In the genomic region with DNA sequence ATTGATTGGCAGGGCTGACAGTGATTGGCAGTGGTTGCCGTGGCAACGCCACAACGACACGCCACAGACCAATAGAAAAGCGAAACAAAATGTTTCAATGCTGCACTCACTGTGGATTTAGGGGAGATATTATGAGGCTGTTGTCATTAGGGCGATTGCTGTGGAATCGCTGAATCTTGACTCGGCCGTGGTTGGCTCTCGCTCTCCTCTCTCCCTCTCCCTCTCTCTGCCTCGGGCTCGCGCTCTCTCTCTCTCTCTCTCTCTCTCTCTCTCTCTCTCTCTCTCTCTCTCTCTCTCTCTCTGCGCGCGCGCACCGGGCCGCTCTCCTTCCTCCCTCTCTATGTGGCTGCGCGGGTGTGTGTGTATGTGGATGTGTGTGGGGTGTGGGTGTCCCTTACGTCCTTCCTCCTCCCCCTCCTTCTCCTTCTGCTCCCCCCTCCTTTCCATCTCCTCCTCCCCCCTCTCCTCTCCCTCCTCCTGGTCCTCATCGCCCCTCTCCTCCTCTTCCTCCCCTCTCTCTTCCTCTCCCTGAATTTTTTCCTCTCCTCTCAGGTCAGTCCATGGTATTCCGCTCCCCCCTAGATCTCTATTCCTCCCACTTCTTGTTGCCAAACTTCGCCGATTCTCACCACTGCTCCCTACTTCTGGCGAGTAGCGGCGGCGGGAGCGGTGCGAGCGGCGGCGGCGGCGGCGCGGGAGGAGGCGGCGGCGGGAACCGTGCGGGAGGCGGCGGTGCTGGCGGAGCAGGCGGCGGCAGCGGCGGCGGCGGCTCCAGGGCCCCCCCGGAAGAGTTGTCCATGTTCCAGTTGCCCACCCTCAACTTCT, we compare ENCODE assay signal across 9 mouse cellular contexts. TPM values are rescaled to one million over a fixed set of nuclear protein-coding genes. Genes with fewer than 3 reads are reported as not detected.
DNase-seq lines count a peak whose midpoint lies in the region; ATAC-seq and TF ChIP-seq lines count a peak whose summit lies in the region.
"Had no signal": no experiment of that assay in that cellular context is flagged by ENCODE, and none has a peak within 500 bp of the region (broad histone marks: within the 10 kb centered on the region; RNA-seq: fewer than 3 reads in every experiment).

No protein-coding gene starts in this region.

- no peak for DNase-seq in liver, embryonic 11.5 days (ENCODE audit: low spot score)
- no peak for DNase-seq in liver
- DNase-seq in adrenal gland, postnatal 10 days, result no peak
- DNase-seq in thymus, postnatal 25 days, result no peak
- no peak for DNase-seq in left cerebral cortex, postnatal 4 days

- intact Hi-C loops in left cerebral cortex, postnatal 4 days (cut with DNase I), result no loop called here

- H3K4me2 ChIP-seq in liver, embryonic 11.5 days, result peak overlapping the region; percentile 33
- peak overlapping the region; percentile 62 for H3K4me2 ChIP-seq in embryonic facial prominence, embryonic 13.5 days
- H3K4me2 ChIP-seq in limb, embryonic 12.5 days, result peak overlapping the region; percentile 56

- peaks cover 100% of the 10 kb centered on the region for H3K27me3 ChIP-seq in liver, embryonic 11.5 days (replicated peaks; ENCODE audit: control insufficient read depth, insufficient read depth, low read length)
- H3K27me3 ChIP-seq in embryonic facial prominence, embryonic 13.5 days, result peaks cover 95% of the 10 kb centered on the region
- H3K27me3 ChIP-seq in limb, embryonic 12.5 days, result peaks cover 95% of the 10 kb centered on the region
- peaks cover 94% of the 10 kb centered on the region for H3K27me3 ChIP-seq in small intestine, adult 2 months (ENCODE audit: control insufficient read depth, insufficient read depth, low read length)

- ATAC-seq in liver, embryonic 11.5 days (replicated peaks; ENCODE audit: low FRiP score), result no peak
- no peak for ATAC-seq in embryonic facial prominence, embryonic 13.5 days (ENCODE audit: insufficient number of reproducible peaks, insufficient read depth, low FRiP score, low TSS enrichment, low read depth)
- ATAC-seq in limb, embryonic 12.5 days (ENCODE audit: insufficient number of reproducible peaks, insufficient read depth, low FRiP score, low TSS enrichment, low read depth), result no peak

- 0 out of 2 replicates have a peak overlapping the region, but pooled peaks have one; percentile 0 for H3K4me3 ChIP-seq in liver, embryonic 11.5 days (ENCODE audit: low read depth, low read length)
- H3K4me3 ChIP-seq in embryonic facial prominence, embryonic 13.5 days, result peak overlapping the region; percentile 47
- peak overlapping the region; percentile 33 for H3K4me3 ChIP-seq in limb, embryonic 12.5 days (replicated peaks)
- peak overlapping the region; percentile 21 for H3K4me3 ChIP-seq in small intestine, adult 2 months (ENCODE audit: low read depth, low read length)

- H3K36me3 ChIP-seq in liver, embryonic 11.5 days (ENCODE audit: control insufficient read depth, insufficient read depth, low read length), result no peaks in the 10 kb centered on the region
- no peaks in the 10 kb centered on the region for H3K36me3 ChIP-seq in embryonic facial prominence, embryonic 13.5 days
- H3K36me3 ChIP-seq in limb, embryonic 12.5 days, result no peaks in the 10 kb centered on the region
- no peaks in the 10 kb centered on the region for H3K36me3 ChIP-seq in small intestine, adult 2 months (ENCODE audit: control insufficient read depth, insufficient read depth, low read length)

- no peak overlapping the region for H3K27ac ChIP-seq in liver, embryonic 11.5 days (ENCODE audit: low read depth, low read length)
- peak overlapping the region; percentile 83 for H3K27ac ChIP-seq in embryonic facial prominence, embryonic 13.5 days
- H3K27ac ChIP-seq in limb, embryonic 12.5 days, result no peak overlapping the region
- no peak overlapping the region for H3K27ac ChIP-seq in small intestine, adult 2 months (ENCODE audit: insufficient read depth, low read depth, low read length)

- TF ChIP-seq POLR2A in small intestine, adult 2 months (IDR thresholded peaks at IDR 0.05; ENCODE audit: low read depth, low read length), result no peak

- no peaks in the 10 kb centered on the region for H3K4me1 ChIP-seq in liver, embryonic 11.5 days (replicated peaks; ENCODE audit: control insufficient read depth, insufficient read depth, low read length)
- H3K4me1 ChIP-seq in embryonic facial prominence, embryonic 13.5 days, result peaks cover 36% of the 10 kb centered on the region
- H3K4me1 ChIP-seq in limb, embryonic 12.5 days (replicated peaks), result peaks cover 34% of the 10 kb centered on the region
- H3K4me1 ChIP-seq in small intestine, adult 2 months (ENCODE audit: control insufficient read depth, insufficient read depth, insufficient read length, low read length), result peaks cover 4% of the 10 kb centered on the region; the same call in 1 of the 2 replicates

- H3K9ac ChIP-seq in liver, embryonic 11.5 days (ENCODE audit: low read depth, low read length), result no peak overlapping the region
- H3K9ac ChIP-seq in embryonic facial prominence, embryonic 13.5 days, result peak overlapping the region; percentile 69
- H3K9ac ChIP-seq in limb, embryonic 12.5 days (replicated peaks), result no peak overlapping the region; the same call in 1 of the 2 replicates

- TF ChIP-seq CTCF in small intestine, adult 2 months (IDR thresholded peaks at IDR 0.05; ENCODE audit: extremely low read depth, insufficient read length, insufficient replicate concordance, low read depth, low read length), result no peak

- under 1% methylated on average over 50 of the region's 54 CpGs for WGBS in liver, embryonic 11.5 days
- whole genome bisulfite sequencing in embryonic facial prominence, embryonic 13.5 days, result under 1% methylated on average over 46 of the region's 54 CpGs
- under 1% methylated on average over 44 of the region's 54 CpGs for WGBS in limb, embryonic 12.5 days
- 2% methylated on average over 53 of the region's 54 CpGs for WGBS in small intestine, adult 2 months

- H3K9me3 ChIP-seq in liver, embryonic 11.5 days (ENCODE audit: control insufficient read depth, low read length), result no peaks in the 10 kb centered on the region
- no peaks in the 10 kb centered on the region for H3K9me3 ChIP-seq in embryonic facial prominence, embryonic 13.5 days
- no peaks in the 10 kb centered on the region for H3K9me3 ChIP-seq in limb, embryonic 12.5 days

RNA-seq across cellular contexts. Expression of gene Six3, which starts 7.5 kb away (rescaled TPM):
- polyA plus RNA-seq in liver, embryonic 11.5 days (2014; fragmentation: Nextera tagmentation; extraction: Ambion mirVana), result not detected in 2 replicates
- polyA plus RNA-seq in embryonic facial prominence, embryonic 13.5 days (2015; fragmentation: Nextera tagmentation; extraction: Ambion mirVana), result 4.5 and 8.3 TPM in 2 replicates
- polyA plus RNA-seq in limb, embryonic 12.5 days (2016; fragmentation: Nextera tagmentation; extraction: Ambion mirVana), result not detected in 2 replicates
- polyA plus RNA-seq in small intestine, adult 2 months (2012; rRNA removed), result not detected in 2 replicates
- not detected for total RNA-seq in adrenal gland, postnatal 10 days (2021)
- 1 to 10 TPM; 2.4 to 6.4 TPM for total RNA-seq in left cerebral cortex, postnatal 4 days (2021)
- polyA plus RNA-seq: liver, embryonic 16.5 days had no signal
